28 mouse cellular contexts compared by ENCODE assay signal in the genomic region with DNA sequence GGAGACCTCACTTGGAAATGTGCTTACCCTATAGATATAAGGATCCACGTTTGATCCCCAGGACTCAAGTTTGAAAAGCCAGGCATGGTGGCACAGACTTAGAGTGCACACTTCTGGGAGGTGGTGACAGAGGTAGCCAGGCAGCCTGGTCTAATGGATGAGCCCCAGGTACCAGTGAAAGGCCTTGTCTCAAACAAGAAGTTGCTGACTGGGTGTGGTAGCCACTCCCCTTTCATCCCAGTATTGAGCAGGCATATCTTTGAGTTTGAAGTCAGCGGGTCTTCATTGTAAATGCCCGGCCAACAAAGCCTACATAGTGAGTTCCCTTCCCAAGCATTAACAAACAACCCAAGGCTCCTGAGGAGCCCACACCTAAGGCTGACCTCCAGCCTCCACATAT.
"Had no signal": no experiment of that assay in that cellular context is flagged by ENCODE, and none has a peak within 500 bp of the region (broad histone marks: within the 10 kb centered on the region; RNA-seq: fewer than 3 reads in every experiment).

No protein-coding gene starts in this region.

- H3K36me3 ChIP-seq: embryonic facial prominence, embryonic 10.5 days; embryonic facial prominence, embryonic 12.5 days; embryonic facial prominence, embryonic 13.5 days; embryonic facial prominence, embryonic 15.5 days; forebrain, embryonic 10.5 days; forebrain, embryonic 12.5 days; forebrain, embryonic 15.5 days; heart, embryonic 10.5 days had no signal

- DNase-seq: cerebellum, adult 2 months; cerebellum, adult 8-10 months; cerebellum, adult 9-10 months; cerebellum, adult 9-11 months; cerebellum, postnatal 10 days; cerebellum, postnatal 14 days; cerebellum, postnatal 25 days; cerebellum, postnatal 36 days; embryo, embryonic 11 days; forebrain, postnatal 0 days; gastrocnemius, adult 2 months; gastrocnemius, postnatal 10 days; gastrocnemius, postnatal 14 days; gastrocnemius, postnatal 25 days; gastrocnemius, postnatal 36 days; heart, adult 18-20 months; heart, adult 2 months had no signal

- ATAC-seq: forebrain, embryonic 13.5 days; forebrain, embryonic 15.5 days; forebrain, embryonic 16.5 days; forebrain, postnatal 0 days had no signal

- H3K27me3 ChIP-seq: embryonic facial prominence, embryonic 12.5 days; embryonic facial prominence, embryonic 13.5 days; embryonic facial prominence, embryonic 15.5 days; forebrain, embryonic 12.5 days; forebrain, embryonic 13.5 days; forebrain, embryonic 15.5 days had no signal

- H3K4me3 ChIP-seq: embryonic facial prominence, embryonic 10.5 days; embryonic facial prominence, embryonic 12.5 days; embryonic facial prominence, embryonic 13.5 days; embryonic facial prominence, embryonic 15.5 days; erythroblast, embryonic 14.5 days; forebrain, embryonic 10.5 days; forebrain, embryonic 12.5 days; forebrain, embryonic 13.5 days; forebrain, embryonic 15.5 days; gastrocnemius, adult 2 months; heart, adult 2 months; heart, embryonic 10.5 days had no signal

- H3K9me3 ChIP-seq: embryonic facial prominence, embryonic 12.5 days; embryonic facial prominence, embryonic 13.5 days; embryonic facial prominence, embryonic 15.5 days; forebrain, embryonic 12.5 days; forebrain, embryonic 13.5 days; forebrain, embryonic 15.5 days had no signal

- H3K4me2 ChIP-seq: embryonic facial prominence, embryonic 12.5 days; embryonic facial prominence, embryonic 13.5 days; embryonic facial prominence, embryonic 15.5 days; forebrain, embryonic 12.5 days; forebrain, embryonic 13.5 days; forebrain, embryonic 15.5 days had no signal

- H3K4me1 ChIP-seq: embryonic facial prominence, embryonic 10.5 days; embryonic facial prominence, embryonic 12.5 days; embryonic facial prominence, embryonic 13.5 days; embryonic facial prominence, embryonic 15.5 days; forebrain, embryonic 10.5 days; forebrain, embryonic 12.5 days; forebrain, embryonic 13.5 days; forebrain, embryonic 15.5 days; heart, embryonic 10.5 days had no signal

- H3K27ac ChIP-seq: embryonic facial prominence, embryonic 10.5 days; embryonic facial prominence, embryonic 12.5 days; embryonic facial prominence, embryonic 13.5 days; embryonic facial prominence, embryonic 15.5 days; forebrain, embryonic 10.5 days; forebrain, embryonic 12.5 days; forebrain, embryonic 13.5 days; forebrain, embryonic 15.5 days; gastrocnemius, adult 2 months; heart, adult 2 months; heart, embryonic 10.5 days had no signal

- H3K9ac ChIP-seq: embryonic facial prominence, embryonic 12.5 days; embryonic facial prominence, embryonic 13.5 days; embryonic facial prominence, embryonic 15.5 days; forebrain, embryonic 12.5 days; forebrain, embryonic 13.5 days; forebrain, embryonic 15.5 days; forebrain, postnatal 0 days had no signal
